Mouse (Mus musculus): ENCODE results near the gene Tas2r135. TPM values are rescaled to one million over a fixed set of nuclear protein-coding genes. Genes with fewer than 3 reads are reported as not detected.

Tas2r135 gene
- not detected in 2 replicates for polyA plus RNA-seq (2015; fragmentation: Nextera tagmentation; extraction: Ambion mirVana)

GRCm38 (mm10) chr6:42405134-42405533 is at the start of gene Tas2r135:
Tas2r135 (plus strand) TSS chr6:42405434.
- Histone ChIP-seq H3K27me3 (replicated peaks) (no peaks in the 10 kb centered on the region), H3K9ac (no peak within 1 kb of the TSS), H3K4me2 (no peak within 1 kb of the TSS), H3K36me3 (no peaks in the 10 kb centered on the region), H3K9me3 (no peaks in the 10 kb centered on the region), H3K27ac (replicated peaks) (no peak within 1 kb of the TSS), H3K4me1 (peaks cover 12% of the 10 kb centered on the region), H3K4me3 (no peak within 1 kb of the TSS)
- ATAC-seq (ENCODE audit: extremely low read depth, insufficient number of reproducible peaks, low FRiP score, low TSS enrichment) = no peak
- WGBS = 69% methylated on average over 2 of the region's 2 CpGs

- peak overlapping the region; percentile 100; the same call in 1 of the 2 replicates for H3K27ac ChIP-seq (replicated peaks)
- H3K36me3 ChIP-seq = peaks cover 94% of the 10 kb centered on the region
- ATAC-seq (ENCODE audit: extremely low read depth, insufficient number of reproducible peaks, low FRiP score, low TSS enrichment) = no peak
- H3K4me3 ChIP-seq = no peak overlapping the region
- H3K9me3 ChIP-seq = no peaks in the 10 kb centered on the region
- H3K9ac ChIP-seq = peak overlapping the region; percentile 100; the same call in 1 of the 2 replicates
- H3K4me1 ChIP-seq = peaks cover 100% of the 10 kb centered on the region
- no peaks in the 10 kb centered on the region for H3K27me3 ChIP-seq (replicated peaks)
- H3K4me2 ChIP-seq = peak overlapping the region; percentile 98
- 89% methylated on average over 13 of the region's 13 CpGs for WGBS
These were observed 49.2 kb upstream of the Tas2r135 start for GRCm38 (mm10) chr6:42355794-42356600.

GRCm38 (mm10) chr6:42356913-42357312 is 48.3 kb upstream of the Tas2r135 start:
- 88% methylated on average over 5 of the region's 5 CpGs for WGBS
- Histone ChIP-seq H3K27me3 (replicated peaks) (no peaks in the 10 kb centered on the region), H3K36me3 (peaks cover 92% of the 10 kb centered on the region), H3K4me2 (no peak overlapping the region), H3K27ac (replicated peaks) (peak overlapping the region; percentile 55; the same call in 1 of the 2 replicates), H3K9ac (peak overlapping the region; percentile 62; the same call in 1 of the 2 replicates), H3K9me3 (no peaks in the 10 kb centered on the region), H3K4me1 (peaks cover 100% of the 10 kb centered on the region), H3K4me3 (no peak overlapping the region)
- no peak for ATAC-seq (ENCODE audit: extremely low read depth, insufficient number of reproducible peaks, low FRiP score, low TSS enrichment)

GRCm38 (mm10) chr6:42357901-42358300 is 47.3 kb upstream of the Tas2r135 start:
- Histone ChIP-seq H3K4me2 (no peak overlapping the region), H3K9ac (peak overlapping the region; percentile 62; the same call in 1 of the 2 replicates)

GRCm38 (mm10) chr6:42358901-42359300 is 46.3 kb upstream of the Tas2r135 start:
- H3K4me1 ChIP-seq = peaks cover 100% of the 10 kb centered on the region
- ATAC-seq (ENCODE audit: extremely low read depth, insufficient number of reproducible peaks, low FRiP score, low TSS enrichment) = no peak
- peaks cover 75% of the 10 kb centered on the region for H3K36me3 ChIP-seq

More at GRCm38 (mm10) chr6:42357901-42358300, 47.3 kb upstream of the Tas2r135 start:
- peaks cover 100% of the 10 kb centered on the region for H3K4me1 ChIP-seq
- no peaks in the 10 kb centered on the region for H3K9me3 ChIP-seq
- no peaks in the 10 kb centered on the region for H3K27me3 ChIP-seq (replicated peaks)
- ATAC-seq (ENCODE audit: extremely low read depth, insufficient number of reproducible peaks, low FRiP score, low TSS enrichment) = no peak
- peak overlapping the region; percentile 55 for H3K27ac ChIP-seq (replicated peaks)
- no peak overlapping the region for H3K4me3 ChIP-seq
- WGBS = 51% methylated on average over 6 of the region's 6 CpGs
- H3K36me3 ChIP-seq = peaks cover 82% of the 10 kb centered on the region

GRCm38 (mm10) chr6:42359364-42360147 is 45.7 kb upstream of the Tas2r135 start:
- Histone ChIP-seq H3K4me3 (no peak overlapping the region), H3K27me3 (replicated peaks) (no peaks in the 10 kb centered on the region), H3K4me1 (peaks cover 96% of the 10 kb centered on the region), H3K9ac (peak overlapping the region; percentile 33; the same call in 1 of the 2 replicates), H3K4me2 (peak overlapping the region; percentile 9; the same call in 1 of the 2 replicates), H3K9me3 (no peaks in the 10 kb centered on the region), H3K36me3 (peaks cover 74% of the 10 kb centered on the region), H3K27ac (replicated peaks) (peak overlapping the region; percentile 93)
- WGBS = 30% methylated on average over 9 of the region's 9 CpGs
- no peak for ATAC-seq (ENCODE audit: extremely low read depth, insufficient number of reproducible peaks, low FRiP score, low TSS enrichment)

More at GRCm38 (mm10) chr6:42358901-42359300, 46.3 kb upstream of the Tas2r135 start:
- peak overlapping the region; percentile 93 for H3K27ac ChIP-seq (replicated peaks)
- H3K4me2 ChIP-seq = peak overlapping the region; percentile 9; the same call in 1 of the 2 replicates
- H3K9ac ChIP-seq = peak overlapping the region; percentile 52
- H3K9me3 ChIP-seq = no peaks in the 10 kb centered on the region
- H3K27me3 ChIP-seq (replicated peaks) = no peaks in the 10 kb centered on the region
- no peak overlapping the region for H3K4me3 ChIP-seq
- 69% methylated on average over 12 of the region's 12 CpGs for WGBS

- Histone ChIP-seq H3K9me3 (no peaks in the 10 kb centered on the region), H3K27ac (replicated peaks) (peak overlapping the region; percentile 93), H3K36me3 (peaks cover 70% of the 10 kb centered on the region), H3K27me3 (replicated peaks) (no peaks in the 10 kb centered on the region), H3K4me3 (no peak overlapping the region), H3K4me1 (peaks cover 88% of the 10 kb centered on the region), H3K9ac (no peak overlapping the region), H3K4me2 (no peak overlapping the region)
- no peak for ATAC-seq (ENCODE audit: extremely low read depth, insufficient number of reproducible peaks, low FRiP score, low TSS enrichment)
- 79% methylated on average over 6 of the region's 6 CpGs for WGBS
These were observed 44.9 kb upstream of the Tas2r135 start for GRCm38 (mm10) chr6:42360231-42360840.

GRCm38 (mm10) chr6:42361041-42361895 is 44.0 kb upstream of the Tas2r135 start:
- Histone ChIP-seq H3K27me3 (replicated peaks) (no peaks in the 10 kb centered on the region), H3K36me3 (peaks cover 61% of the 10 kb centered on the region), H3K27ac (replicated peaks) (peak overlapping the region; percentile 93; the same call in 1 of the 2 replicates), H3K9ac (no peak overlapping the region), H3K9me3 (no peaks in the 10 kb centered on the region), H3K4me3 (no peak overlapping the region), H3K4me2 (no peak overlapping the region), H3K4me1 (peaks cover 79% of the 10 kb centered on the region)
- WGBS = 84% methylated on average over 13 of the region's 13 CpGs
- ATAC-seq (ENCODE audit: extremely low read depth, insufficient number of reproducible peaks, low FRiP score, low TSS enrichment) = no peak

GRCm38 (mm10) chr6:42362074-42362473 is 43.2 kb upstream of the Tas2r135 start:
- H3K27me3 ChIP-seq (replicated peaks) = no peaks in the 10 kb centered on the region
- peak overlapping the region; percentile 50 for H3K9ac ChIP-seq
- peak overlapping the region; percentile 72 for H3K27ac ChIP-seq (replicated peaks)
- H3K4me3 ChIP-seq = no peak overlapping the region
- WGBS = 36% methylated on average over 1 of the region's 1 CpGs
- ATAC-seq (ENCODE audit: extremely low read depth, insufficient number of reproducible peaks, low FRiP score, low TSS enrichment) = no peak
- no peaks in the 10 kb centered on the region for H3K9me3 ChIP-seq
- no peak overlapping the region for H3K4me2 ChIP-seq
- H3K36me3 ChIP-seq = peaks cover 53% of the 10 kb centered on the region
- peaks cover 71% of the 10 kb centered on the region for H3K4me1 ChIP-seq

- Histone ChIP-seq H3K9me3 (no peaks in the 10 kb centered on the region), H3K36me3 (peaks cover 49% of the 10 kb centered on the region), H3K27me3 (replicated peaks) (no peaks in the 10 kb centered on the region), H3K4me3 (no peak overlapping the region), H3K4me2 (no peak overlapping the region), H3K27ac (replicated peaks) (peak overlapping the region; percentile 72), H3K9ac (peak overlapping the region; percentile 50), H3K4me1 (peaks cover 67% of the 10 kb centered on the region)
- ATAC-seq (ENCODE audit: extremely low read depth, insufficient number of reproducible peaks, low FRiP score, low TSS enrichment) = no peak
- WGBS = 62% methylated on average over 1 of the region's 1 CpGs
These were observed 42.7 kb upstream of the Tas2r135 start for GRCm38 (mm10) chr6:42362497-42362896.
